In genomic region chr2:32043836-32044235, GRCm38 (mm10) we compare ENCODE assay signal across 28 mouse cellular contexts. TPM values are rescaled to one million over a fixed set of nuclear protein-coding genes. Genes with fewer than 3 reads are reported as not detected.
DNase-seq lines count a peak whose midpoint lies in the region; ATAC-seq and TF ChIP-seq lines count a peak whose summit lies in the region.
"Had no signal": no experiment of that assay in that cellular context is flagged by ENCODE, and none has a peak within 500 bp of the region (broad histone marks: within the 10 kb centered on the region; RNA-seq: fewer than 3 reads in every experiment).

No protein-coding gene starts in this region.

- H3K9me3 ChIP-seq in heart, embryonic 13.5 days, result no peaks in the 10 kb centered on the region
- H3K9me3 ChIP-seq in heart, postnatal 0 days (replicated peaks; ENCODE audit: control insufficient read depth, low read length), result no peaks in the 10 kb centered on the region
- H3K9me3 ChIP-seq: embryonic facial prominence, embryonic 10.5 days; forebrain, embryonic 15.5 days; hindbrain, embryonic 15.5 days; limb, embryonic 13.5 days; liver, embryonic 12.5 days; midbrain, embryonic 10.5 days; neural tube, embryonic 15.5 days had no signal

- H3K4me1 ChIP-seq in heart, embryonic 13.5 days, result peaks cover 55% of the 10 kb centered on the region
- H3K4me1 ChIP-seq in heart, postnatal 0 days (ENCODE audit: control insufficient read depth, insufficient read depth), result peaks cover 20% of the 10 kb centered on the region
- H3K4me1 ChIP-seq: embryonic facial prominence, embryonic 10.5 days; forebrain, embryonic 15.5 days; hindbrain, embryonic 15.5 days; limb, embryonic 13.5 days; liver, embryonic 12.5 days; midbrain, embryonic 10.5 days; neural tube, embryonic 15.5 days had no signal

- no peak overlapping the region for H3K4me3 ChIP-seq in heart, embryonic 13.5 days
- H3K4me3 ChIP-seq in heart, postnatal 0 days (ENCODE audit: low read depth, low read length), result no peak overlapping the region
- H3K4me3 ChIP-seq: embryonic facial prominence, embryonic 10.5 days; forebrain, embryonic 15.5 days; hindbrain, embryonic 15.5 days; limb, embryonic 13.5 days; liver, embryonic 12.5 days; midbrain, embryonic 10.5 days; neural tube, embryonic 15.5 days had no signal

- no peak for TF ChIP-seq EP300 in heart, postnatal 0 days (IDR thresholded peaks at IDR 0.05; ENCODE audit: low read depth)

- DNase-seq in adrenal gland, postnatal 10 days, result peak; percentile 21
- no peak for DNase-seq in adrenal gland, adult 18-20 months (ENCODE audit: low spot score in 2 of 2)
- DNase-seq in heart, postnatal 10 days, result no peak
- DNase-seq in ovary, adult 18-20 months (ENCODE audit: low spot score), result peak; percentile 52
- DNase-seq in ovary, postnatal 10 days (ENCODE audit: low spot score), result no peak
- no peak for DNase-seq in heart, postnatal 0 days (ENCODE audit: low spot score)
- no peak for DNase-seq in frontal cortex, postnatal 36 days (ENCODE audit: low spot score in 2 of 2)
- DNase-seq: adrenal gland, postnatal 36 days; cerebellum, adult 11 months; cerebellum, postnatal 10 days; gastrocnemius, postnatal 14 days; kidney, adult 9 months; kidney, postnatal 14 days; layer of hippocampus, postnatal 36 days; lung, adult 18-20 months; lung, postnatal 10 days; retina, postnatal 1 day; right cerebral cortex, postnatal 25 days; spleen, adult 18-20 months had no signal

- intact Hi-C loops in heart, postnatal 10 days (cut with DNase I), result no loop called here

- no peak for TF ChIP-seq CTCF in heart, postnatal 0 days (IDR thresholded peaks at IDR 0.05; ENCODE audit: low read depth)

- H3K9ac ChIP-seq in heart, embryonic 13.5 days, result 0 out of 2 replicates have a peak overlapping the region, but pooled peaks have one; percentile 38
- H3K9ac ChIP-seq in heart, postnatal 0 days (replicated peaks; ENCODE audit: low read depth, low read length), result no peak overlapping the region
- H3K9ac ChIP-seq: forebrain, embryonic 15.5 days; hindbrain, embryonic 15.5 days; limb, embryonic 13.5 days; liver, embryonic 12.5 days; neural tube, embryonic 15.5 days had no signal

- 43% methylated on average over 5 of the region's 5 CpGs for WGBS in heart, embryonic 13.5 days
- WGBS in heart, postnatal 0 days, result 42% methylated on average over 5 of the region's 5 CpGs

- peak overlapping the region; percentile 83 for H3K27ac ChIP-seq in heart, embryonic 13.5 days (replicated peaks)
- H3K27ac ChIP-seq in heart, postnatal 0 days (ENCODE audit: low read depth), result peak overlapping the region; percentile 59
- H3K27ac ChIP-seq: embryonic facial prominence, embryonic 10.5 days; forebrain, embryonic 15.5 days; hindbrain, embryonic 15.5 days; limb, embryonic 13.5 days; liver, embryonic 12.5 days; midbrain, embryonic 10.5 days; neural tube, embryonic 15.5 days had no signal

- H3K36me3 ChIP-seq in heart, embryonic 13.5 days, result peaks cover 87% of the 10 kb centered on the region
- peaks cover 45% of the 10 kb centered on the region for H3K36me3 ChIP-seq in heart, postnatal 0 days (replicated peaks; ENCODE audit: control insufficient read depth, insufficient read depth, low read length)

- no peak for ATAC-seq in heart, embryonic 13.5 days (ENCODE audit: extremely low read depth, insufficient number of reproducible peaks, low FRiP score, low TSS enrichment)
- ATAC-seq in heart, postnatal 0 days (ENCODE audit: insufficient read depth, low read depth), result no peak
- ATAC-seq: forebrain, embryonic 15.5 days; intestine, embryonic 16.5 days; liver, embryonic 12.5 days had no signal

- H3K4me2 ChIP-seq in heart, embryonic 13.5 days, result no peak overlapping the region
- H3K4me2 ChIP-seq in heart, postnatal 0 days (ENCODE audit: low read depth, low read length), result no peak overlapping the region
- H3K4me2 ChIP-seq: forebrain, embryonic 15.5 days; hindbrain, embryonic 15.5 days; limb, embryonic 13.5 days; liver, embryonic 12.5 days; neural tube, embryonic 15.5 days had no signal

- H3K27me3 ChIP-seq in heart, embryonic 13.5 days (replicated peaks), result no peaks in the 10 kb centered on the region
- H3K27me3 ChIP-seq in heart, postnatal 0 days (ENCODE audit: control insufficient read depth, insufficient read depth, low read length), result no peaks in the 10 kb centered on the region
- H3K27me3 ChIP-seq: forebrain, embryonic 15.5 days; hindbrain, embryonic 15.5 days; limb, embryonic 13.5 days; liver, embryonic 12.5 days; neural tube, embryonic 15.5 days had no signal

RNA-seq across cellular contexts. Expression of gene Fam78a, which starts 40.8 kb away (rescaled TPM):
- 1 to 10 TPM; 3.2 to 5.4 TPM for total RNA-seq in adrenal gland, postnatal 10 days (2021)
- 1 to 10 TPM in 1 of 2 experiments, under 1 TPM in 1; 0.99 to 2.1 TPM for total RNA-seq in adrenal gland, adult 18-20 months (2021)
- polyA plus RNA-seq in heart, embryonic 13.5 days (2015; fragmentation: Nextera tagmentation; extraction: Ambion mirVana), result 29.3 and 32.8 TPM in 2 replicates
- 10 to 100 TPM; 24.3 to 38.1 TPM for total RNA-seq in heart, postnatal 10 days (2021)
- 28.7 and 34.9 TPM in 2 replicates for total RNA-seq in heart, postnatal 0 days (2014; rRNA removed; ENCODE audit: low replicate concordance)
- 14.6 and 18.0 TPM in 2 replicates for polyA plus RNA-seq in heart, postnatal 0 days (2015; fragmentation: Nextera tagmentation; extraction: Ambion mirVana)

RNA-seq across cellular contexts. Expression of gene Plpp7, which starts 51.5 kb away (rescaled TPM):
- total RNA-seq in adrenal gland, postnatal 10 days (2021), result 1 to 10 TPM; 3.9 to 8.6 TPM
- total RNA-seq in adrenal gland, adult 18-20 months (2021), result 1 to 10 TPM; 5.4 to 6.6 TPM
- polyA plus RNA-seq in heart, embryonic 13.5 days (2015; fragmentation: Nextera tagmentation; extraction: Ambion mirVana), result 13.9 and 14.2 TPM in 2 replicates
- total RNA-seq in heart, postnatal 10 days (2021), result 10 to 100 TPM; 29.3 to 31.6 TPM
- total RNA-seq in heart, postnatal 0 days (2014; rRNA removed; ENCODE audit: low replicate concordance), result 30.7 and 56.3 TPM in 2 replicates
- polyA plus RNA-seq in heart, postnatal 0 days (2015; fragmentation: Nextera tagmentation; extraction: Ambion mirVana), result 23.4 and 24.0 TPM in 2 replicates

Comparison
In these comparisons a context has a peak if more than half of its experiments do, and no peak if none do; other contexts are left out.
1. DNase-seq: peak in adrenal gland, postnatal 10 days (single experiment) and ovary, adult 18-20 months (single experiment); none in adrenal gland, adult 18-20 months (0 of 2), heart, postnatal 10 days (0 of 2), ovary, postnatal 10 days (single experiment), heart, postnatal 0 days (single experiment) and frontal cortex, postnatal 36 days (0 of 2).